Mouse (Mus musculus) lung, embryonic 14.5 days (tissue): ENCODE results near the gene Hk1. TPM values are rescaled to one million over a fixed set of nuclear protein-coding genes. Genes with fewer than 3 reads are reported as not detected.
"Not testable (repeated sequence)": the region's sequence is repeated elsewhere in the genome, so short reads cannot be mapped to it uniquely, and the experiment has no call there.

ENCODE experiments used
- ATAC-seq: fragments of 200-750 bp; cut with Nextera tagmentation; 2 replicates; pipeline ENCODE4 v1.8.0; 2017; ENCODE audit warnings: mild to moderate bottlenecking, moderate TSS enrichment, moderate library complexity; ENCODE audit not compliant: insufficient read depth
- DNase-seq: peaks from one replicate; pipeline ENCODE4 v3.0.0-alpha.2; 2015
- H3K27ac ChIP-seq: fragments of 300-500 bp; sonication (generic); 2 replicates; pipeline ENCODE4 v1.5.1; 2014; ENCODE audit warnings: low read depth, mild to moderate bottlenecking, moderate library complexity
- H3K27me3 ChIP-seq: fragments of 300-500 bp; sonication (generic); 2 replicates; pipeline ENCODE4 v1.6.1; 2014; ENCODE audit warnings: low read length, control low read depth; ENCODE audit not compliant: insufficient read depth
- H3K36me3 ChIP-seq: fragments of 300-500 bp; sonication (generic); 2 replicates; pipeline ENCODE4 v1.6.1; 2014; ENCODE audit warnings: control low read depth; ENCODE audit not compliant: insufficient read depth
- H3K4me1 ChIP-seq: fragments of 300-500 bp; sonication (generic); 2 replicates; pipeline ENCODE4 v1.6.1; 2014; ENCODE audit warnings: antibody characterized with exemption, control low read depth; ENCODE audit not compliant: insufficient read depth
- H3K4me2 ChIP-seq: fragments of 300-500 bp; sonication (generic); 2 replicates; pipeline ENCODE4 v1.6.1; 2014; ENCODE audit warnings: mild to moderate bottlenecking
- H3K4me3 ChIP-seq: fragments of 300-500 bp; sonication (generic); 2 replicates; pipeline ENCODE4 v1.5.1; 2014; ENCODE audit warnings: low read depth, low read length
- H3K9ac ChIP-seq: fragments of 300-500 bp; sonication (generic); 2 replicates; pipeline ENCODE4 v1.6.1; 2014
- H3K9me3 ChIP-seq: fragments of 300-500 bp; sonication (generic); 2 replicates; pipeline ENCODE4 v1.6.1; 2016; ENCODE audit warnings: low read depth, low read length, control low read depth
- CTCF ChIP-seq: IDR thresholded peaks from 2 replicates; pipeline ENCODE4 v1.5.1; 2016; ENCODE audit warnings: antibody characterized with exemption, low read depth
- WGBS: fragments of 180-500 bp; shearing (Covaris S2); extraction: QIAGEN DNeasy Blood & Tissue Kit; methylation state at CpG from one replicate; pipeline ENCODE4 v1.1.7; 2014; 5-methylcytosine and 5-hydroxymethylcytosine counted together
- polyA plus RNA-seq: library from polyadenylated mRNA; unstranded; fragments of >200 nt; fragmentation: Nextera tagmentation; extraction: Ambion mirVana; gene quantifications from 2 replicates; pipeline ENCODE4 v1.2.1, GENCODE M21; 2014

Gene Hk1
- polyA plus RNA-seq, 1 experiment from 2014 or later = 20.9 TPM

GRCm38 (mm10) chr10:62329846-62330245, 49.9 kb downstream of the Hk1 start:
- WGBS = 55% methylated on average over 7 of the region's 7 CpGs
- Histone ChIP-seq H3K4me2 (no peak overlapping the region), H3K9me3 (no peaks in the 10 kb centered on the region), H3K4me1 (no peaks in the 10 kb centered on the region), H3K36me3 (no peaks in the 10 kb centered on the region), H3K27me3 (no peaks in the 10 kb centered on the region), H3K27ac (no peak overlapping the region), H3K4me3 (no peak overlapping the region), H3K9ac (no peak overlapping the region)
- ATAC-seq = no peak
- TF ChIP-seq CTCF = no peak
- no peak for DNase-seq

GRCm38 (mm10) chr10:62328886-62329412, 50.8 kb downstream of the Hk1 start:
- Histone ChIP-seq H3K4me2 (no peak overlapping the region), H3K27ac (no peak overlapping the region), H3K9me3 (no peaks in the 10 kb centered on the region), H3K4me1 (no peaks in the 10 kb centered on the region), H3K9ac (no peak overlapping the region), H3K36me3 (no peaks in the 10 kb centered on the region), H3K4me3 (no peak overlapping the region), H3K27me3 (no peaks in the 10 kb centered on the region)
- DNase-seq (no peak), ATAC-seq (no peak)
- WGBS = 87% methylated on average over 10 of the region's 10 CpGs
- 0 out of 2 replicates have a peak, but pooled peaks have one; percentile 15 for TF ChIP-seq CTCF

- no peak overlapping the region for H3K27ac ChIP-seq
- H3K9ac ChIP-seq = no peak overlapping the region
- H3K4me2 ChIP-seq = peak overlapping the region; percentile 11; the same call in 1 of the 2 replicates
- H3K27me3 ChIP-seq = no peaks in the 10 kb centered on the region
- WGBS = 47% methylated on average over 23 of the region's 23 CpGs
- DNase-seq (peak; percentile 28), ATAC-seq (peak; percentile 63; the same call in 1 of the 2 replicates)
- no peaks in the 10 kb centered on the region for H3K9me3 ChIP-seq
- H3K4me3 ChIP-seq = no peak overlapping the region
- H3K4me1 ChIP-seq = no peaks in the 10 kb centered on the region
- TF ChIP-seq CTCF = no peak
- H3K36me3 ChIP-seq = no peaks in the 10 kb centered on the region
Measured at GRCm38 (mm10) chr10:62327572-62328317, 52.0 kb downstream of the Hk1 start.

GRCm38 (mm10) chr10:62326818-62327571, 52.7 kb downstream of the Hk1 start:
- WGBS = 69% methylated on average over 8 of the region's 8 CpGs
- no peak overlapping the region for H3K27ac ChIP-seq
- H3K9ac ChIP-seq = no peak overlapping the region
- no peaks in the 10 kb centered on the region for H3K4me1 ChIP-seq
- TF ChIP-seq CTCF = no peak
- no peak overlapping the region for H3K4me3 ChIP-seq
- no peaks in the 10 kb centered on the region for H3K36me3 ChIP-seq
- H3K27me3 ChIP-seq = no peaks in the 10 kb centered on the region
- H3K4me2 ChIP-seq = peak overlapping the region; percentile 11; the same call in 1 of the 2 replicates
- DNase-seq (no peak), ATAC-seq (no peak)
- H3K9me3 ChIP-seq = no peaks in the 10 kb centered on the region

GRCm38 (mm10) chr10:62326002-62326401, 53.7 kb downstream of the Hk1 start:
- H3K27ac ChIP-seq = no peak overlapping the region
- no peaks in the 10 kb centered on the region for H3K9me3 ChIP-seq
- DNase-seq = no peak
- H3K4me3 ChIP-seq = no peak overlapping the region
- 89% methylated on average over 8 of the region's 8 CpGs for WGBS
- no peak overlapping the region for H3K4me2 ChIP-seq
- H3K4me1 ChIP-seq = no peaks in the 10 kb centered on the region
- no peak for ATAC-seq
- H3K36me3 ChIP-seq = no peaks in the 10 kb centered on the region
- no peak for TF ChIP-seq CTCF
- H3K9ac ChIP-seq = no peak overlapping the region
- H3K27me3 ChIP-seq = no peaks in the 10 kb centered on the region

- H3K4me2 ChIP-seq, DNase-seq, H3K27me3 ChIP-seq, H3K36me3 ChIP-seq, H3K27ac ChIP-seq, H3K9me3 ChIP-seq, H3K4me3 ChIP-seq, H3K4me1 ChIP-seq, ATAC-seq, H3K9ac ChIP-seq: not testable (repeated sequence)
- 84% methylated on average over 8 of the region's 8 CpGs for WGBS
Measured at GRCm38 (mm10) chr10:62322821-62323220, 56.9 kb downstream of the Hk1 start.

GRCm38 (mm10) chr10:62321457-62321856, 58.3 kb downstream of the Hk1 start:
- no peaks in the 10 kb centered on the region for H3K9me3 ChIP-seq
- no peaks in the 10 kb centered on the region for H3K36me3 ChIP-seq
- H3K4me1 ChIP-seq = no peaks in the 10 kb centered on the region
- no peak for DNase-seq
- ATAC-seq = no peak
- H3K27me3 ChIP-seq = no peaks in the 10 kb centered on the region
- H3K4me2 ChIP-seq = no peak overlapping the region
- WGBS = 62% methylated on average over 9 of the region's 9 CpGs
- TF ChIP-seq CTCF = no peak
- H3K9ac ChIP-seq = no peak overlapping the region
- H3K27ac ChIP-seq = no peak overlapping the region
- no peak overlapping the region for H3K4me3 ChIP-seq
